Mouse (Mus musculus) heart, adult 9 months (tissue): Measurements from ENCODE around the gene Dexi.

Experiments
- DNase-seq, 2 experiments: peaks; one replicate each; pipeline ENCODE4 v3.0.0; 2022; ENCODE audit warnings: low spot score in 2 of 2

Dexi gene

DNA sequence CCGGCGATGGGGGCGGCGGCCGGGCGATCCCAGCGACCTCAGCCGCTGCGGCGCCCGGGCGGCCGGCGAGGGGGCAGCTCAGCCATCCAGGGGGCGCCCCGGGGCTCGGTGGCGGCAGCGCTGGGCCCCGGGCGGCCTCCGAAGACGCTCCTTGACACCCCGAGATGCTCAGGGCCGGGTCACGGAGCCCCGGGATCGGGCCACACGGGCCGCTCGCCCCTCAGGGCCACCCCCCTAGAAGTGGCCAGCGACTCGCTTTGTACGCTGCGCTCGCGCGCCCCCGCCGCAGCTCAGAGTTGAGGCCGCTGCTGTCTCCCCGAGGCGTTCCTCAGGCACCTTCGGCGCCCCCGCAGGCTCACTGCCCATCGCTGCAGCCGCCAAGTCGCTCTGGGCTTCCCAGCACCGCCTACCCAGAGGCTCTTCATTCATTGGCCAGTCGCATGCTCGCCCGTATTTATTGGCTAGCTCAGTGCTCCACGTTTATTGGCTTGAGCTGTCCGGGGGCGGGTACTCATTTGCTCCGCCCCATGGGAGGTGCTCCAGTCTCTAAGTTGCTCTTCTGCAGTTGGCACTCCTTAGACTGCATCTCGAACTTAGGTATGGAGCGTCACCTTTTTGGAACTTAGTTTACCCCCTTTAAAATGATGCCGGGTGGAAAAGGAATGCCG lies at the start of gene Dexi:
TSS of gene Dexi (minus strand) at position 357 of the 668 bp plus-strand sequence.
- peak; percentile 97 for DNase-seq

DNA sequence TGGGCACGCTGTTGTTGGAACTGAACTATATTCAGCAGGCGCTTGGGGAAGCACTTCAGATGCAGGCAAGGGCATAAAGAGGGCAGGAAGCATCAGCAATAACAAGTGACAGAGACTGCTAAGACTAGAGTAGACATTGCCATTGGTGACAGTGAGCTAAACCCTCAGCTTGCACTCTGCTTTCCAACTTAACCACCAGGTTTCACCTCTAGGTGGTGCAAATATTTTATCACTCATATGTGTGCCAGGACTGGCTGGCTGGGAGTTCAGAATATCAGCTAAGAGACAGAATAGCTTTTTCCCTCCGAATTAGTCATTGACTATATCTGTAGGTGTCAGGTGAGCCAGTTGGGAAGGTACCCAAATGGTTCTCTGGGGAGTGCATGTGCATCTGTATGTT lies 43.7 kb upstream of the Dexi start:
- no peak for DNase-seq

DNA sequence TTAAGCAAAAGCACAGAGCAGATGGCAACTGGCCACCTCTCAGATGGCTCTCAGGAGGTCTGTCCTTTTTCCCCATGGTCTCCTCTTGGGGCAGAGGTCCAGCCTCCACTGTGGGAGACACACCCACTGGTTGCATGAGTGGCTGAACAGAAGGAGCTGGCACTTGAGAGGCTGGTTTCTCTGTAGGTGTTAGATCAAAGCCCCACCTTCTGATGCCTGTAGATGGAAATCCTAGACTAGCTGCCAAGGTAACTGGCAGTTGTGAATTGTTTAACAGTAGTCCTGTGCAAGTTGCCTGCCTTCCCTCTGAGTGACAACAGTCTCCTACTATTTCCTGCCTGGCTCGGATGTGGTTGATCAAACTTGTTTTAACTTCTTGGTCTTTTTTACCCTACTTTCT lies 42.3 kb upstream of the Dexi start:
- DNase-seq = no peak

DNA sequence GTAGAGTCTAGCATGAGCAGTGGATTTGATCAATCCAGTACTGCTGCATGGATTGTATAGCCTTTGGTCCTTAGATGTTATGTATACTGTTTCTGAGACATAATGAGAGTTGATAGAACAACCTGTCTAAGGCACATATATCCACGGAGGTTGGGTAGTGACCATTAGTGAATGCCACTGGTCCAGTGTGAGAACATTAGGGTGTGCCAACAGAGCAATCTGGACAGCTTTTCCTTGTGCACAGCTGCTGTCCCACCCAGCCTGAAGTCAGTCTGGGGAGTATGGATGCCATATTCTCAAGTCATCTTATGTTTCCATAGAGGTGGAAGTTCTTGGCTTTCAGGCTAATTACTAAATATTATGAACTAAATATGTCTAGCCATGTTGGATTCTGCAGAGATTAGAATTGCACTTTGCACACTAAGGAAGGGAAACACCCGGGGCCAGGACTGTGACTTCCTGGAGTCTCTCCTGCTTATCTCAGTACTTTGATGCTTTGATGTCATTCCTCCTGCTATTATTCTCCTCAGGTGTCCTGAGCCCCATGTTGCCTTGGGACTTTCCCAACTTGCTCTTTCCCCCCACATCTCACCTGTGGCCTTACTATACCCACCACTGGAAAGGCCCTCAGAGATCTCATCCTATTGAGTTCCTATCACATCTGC lies 38.5 kb upstream of the Dexi start:
- no peak for DNase-seq

DNA sequence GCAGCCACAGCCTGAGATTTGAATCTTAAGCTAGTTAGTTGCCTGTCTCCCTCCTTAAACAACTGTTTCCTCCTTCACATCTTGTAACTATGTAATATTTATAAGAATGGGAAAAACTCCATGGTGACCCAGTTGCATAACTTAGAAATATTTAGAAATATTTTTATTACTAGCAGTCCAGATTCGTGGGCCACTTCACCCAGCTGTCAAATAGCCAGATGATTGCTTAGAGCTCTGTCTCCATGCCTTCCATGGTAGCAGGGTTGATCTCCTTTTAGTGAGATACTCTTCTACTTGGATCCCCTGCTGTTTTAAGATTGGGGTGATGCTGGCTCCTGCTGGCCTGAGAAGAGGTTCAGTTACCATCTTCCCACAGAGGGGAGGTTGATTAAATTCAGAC lies 35.5 kb upstream of the Dexi start:
- DNase-seq = no peak

DNA sequence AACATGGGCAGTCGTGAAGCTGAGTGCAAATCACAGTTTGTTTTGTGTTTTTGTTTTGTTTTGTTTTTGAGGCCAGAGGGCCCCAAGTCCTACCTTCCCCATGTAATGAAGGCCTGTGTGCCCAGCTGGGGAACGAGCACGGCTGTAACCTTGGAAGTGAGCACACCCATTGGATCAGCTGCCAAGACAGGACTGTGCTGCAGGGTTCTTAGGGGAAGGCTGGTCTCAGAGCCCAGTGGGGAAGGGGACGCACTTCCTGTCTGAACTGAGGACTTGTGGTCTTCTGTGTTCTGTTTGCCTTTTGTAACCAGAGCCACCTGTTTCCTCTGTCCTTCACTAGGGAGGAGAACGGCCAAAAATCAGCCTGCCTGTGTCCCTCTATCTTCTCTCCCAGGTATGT lies 34.7 kb upstream of the Dexi start:
- DNase-seq = no peak

DNA sequence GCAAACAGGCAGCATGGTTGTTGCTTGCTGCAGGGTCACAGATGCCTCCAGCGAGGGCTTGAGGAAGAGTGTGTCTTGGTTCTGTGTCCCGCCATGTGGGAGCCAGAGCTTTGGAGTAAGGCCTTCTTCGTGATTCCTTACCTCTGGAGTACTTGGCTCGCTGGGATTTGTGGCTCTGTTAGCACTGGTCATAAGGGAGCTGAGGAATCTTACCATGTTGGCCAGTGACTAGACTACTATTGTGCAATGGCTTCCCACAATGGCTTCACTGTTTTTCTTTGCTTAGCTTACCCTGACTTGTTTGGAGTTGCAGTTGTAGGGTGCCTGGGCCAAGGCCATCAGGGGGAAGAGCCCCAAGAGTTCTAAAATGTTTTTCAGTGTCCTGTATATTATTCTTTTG lies 33.1 kb upstream of the Dexi start:
- DNase-seq = peak; percentile 19 to 24

DNA sequence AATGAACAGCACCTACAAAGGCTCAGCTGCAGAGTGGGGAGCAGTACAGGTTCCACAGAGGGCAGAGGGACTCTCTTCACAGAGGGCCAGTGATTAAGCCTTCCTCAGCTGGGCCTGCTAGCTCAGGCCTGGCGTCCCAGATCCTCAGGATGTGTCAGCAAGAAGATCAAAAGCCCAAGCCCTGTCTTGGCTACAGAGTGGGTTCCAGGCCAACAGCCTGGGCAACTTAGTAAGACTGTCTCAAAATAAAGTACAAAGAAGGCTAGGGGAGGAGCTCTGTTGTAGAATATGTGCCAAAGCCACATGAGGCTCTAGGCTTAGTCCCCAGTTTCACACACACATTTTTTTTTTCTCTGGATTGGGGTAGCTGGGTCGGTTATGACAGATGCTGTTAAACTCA lies 32.1 kb upstream of the Dexi start:
- DNase-seq = peak; percentile 21 to 29

DNA sequence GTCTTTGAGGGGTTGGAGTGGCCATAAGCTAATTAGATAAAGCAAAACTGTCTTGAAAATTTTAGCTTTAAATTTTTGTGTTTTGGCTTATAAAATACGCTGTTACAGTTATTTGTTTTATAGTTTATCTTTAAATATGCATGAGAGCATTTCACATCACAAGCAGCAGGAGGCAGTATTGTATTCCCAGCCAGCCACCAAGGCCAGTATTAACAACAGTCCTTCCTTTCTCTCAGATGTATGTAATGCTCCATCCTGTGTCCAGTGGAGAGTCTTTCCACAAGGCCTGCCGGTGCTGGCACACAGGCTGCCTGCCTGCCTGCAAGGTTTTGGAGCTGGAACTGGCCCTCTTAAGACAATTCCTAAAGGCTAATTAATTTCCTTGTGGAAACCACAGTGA lies 29.0 kb upstream of the Dexi start:
- no peak for DNase-seq

DNA sequence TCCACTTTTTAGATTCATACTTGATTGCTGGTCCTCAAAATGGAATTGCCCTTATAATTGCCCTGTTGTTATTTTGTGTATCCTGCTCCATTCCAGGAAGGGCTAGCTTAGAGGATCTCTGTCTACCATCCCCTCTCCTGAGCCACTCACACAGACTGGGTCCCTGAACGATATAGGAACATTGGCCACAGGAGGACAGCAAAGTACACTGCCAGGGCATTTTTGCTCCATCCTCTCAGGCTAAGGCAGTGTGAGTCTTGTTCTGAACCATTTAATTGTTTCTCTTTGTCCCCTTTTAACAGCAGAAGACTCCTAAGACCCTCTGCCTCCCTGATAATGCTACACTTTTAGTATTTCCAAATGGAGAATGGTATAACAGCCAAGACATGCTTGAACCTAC lies 27.9 kb upstream of the Dexi start:
- peak in 1 of 2 experiments; percentile 41 for DNase-seq

DNA sequence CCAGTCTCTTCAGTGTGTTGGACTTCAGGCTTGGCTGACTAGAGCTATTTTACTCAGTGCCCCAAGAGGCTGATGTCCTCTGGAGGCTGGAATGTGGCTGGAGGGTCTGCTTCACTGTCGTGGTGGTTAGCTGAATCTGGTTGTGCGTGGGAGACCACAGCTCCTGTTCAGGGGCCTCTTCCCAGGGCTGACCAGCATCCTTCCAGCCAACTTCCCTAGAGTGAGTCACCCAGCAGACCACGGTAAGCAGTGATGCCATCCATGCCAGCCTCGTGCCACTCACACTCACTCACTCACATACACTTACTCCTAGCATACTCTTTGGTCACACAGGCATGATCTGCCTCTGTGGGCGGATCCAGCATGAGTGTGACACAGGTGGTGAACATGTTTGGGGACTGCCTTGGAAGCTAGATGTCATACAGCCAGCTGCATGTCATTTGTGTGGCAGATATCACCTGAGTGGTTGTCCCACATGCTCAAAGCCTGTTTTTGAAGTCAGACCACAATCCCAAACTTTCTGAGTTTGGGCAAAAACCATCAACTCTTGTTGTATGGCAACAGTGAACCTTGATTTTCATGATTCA lies 27.0 kb upstream of the Dexi start:
- DNase-seq = no peak

DNA sequence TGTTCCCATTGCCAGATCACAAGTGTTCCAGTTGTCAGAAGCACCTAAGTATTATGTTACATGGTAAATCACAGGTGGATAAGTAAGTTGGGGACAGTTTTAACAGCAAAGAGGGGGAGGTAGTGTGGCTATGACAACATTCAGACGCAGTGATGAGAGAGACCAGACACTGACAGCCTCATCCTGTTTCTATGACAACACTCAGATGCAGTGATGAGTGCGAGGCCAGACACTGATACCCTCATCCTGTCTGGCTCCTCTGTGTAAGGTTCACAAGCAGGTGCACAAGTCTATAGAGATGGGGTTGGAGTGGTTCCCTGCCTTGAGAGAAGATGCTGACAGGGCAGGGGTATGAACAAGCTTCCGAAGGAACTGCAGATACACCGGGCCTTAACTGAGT lies 24.3 kb upstream of the Dexi start:
- DNase-seq = no peak

DNA sequence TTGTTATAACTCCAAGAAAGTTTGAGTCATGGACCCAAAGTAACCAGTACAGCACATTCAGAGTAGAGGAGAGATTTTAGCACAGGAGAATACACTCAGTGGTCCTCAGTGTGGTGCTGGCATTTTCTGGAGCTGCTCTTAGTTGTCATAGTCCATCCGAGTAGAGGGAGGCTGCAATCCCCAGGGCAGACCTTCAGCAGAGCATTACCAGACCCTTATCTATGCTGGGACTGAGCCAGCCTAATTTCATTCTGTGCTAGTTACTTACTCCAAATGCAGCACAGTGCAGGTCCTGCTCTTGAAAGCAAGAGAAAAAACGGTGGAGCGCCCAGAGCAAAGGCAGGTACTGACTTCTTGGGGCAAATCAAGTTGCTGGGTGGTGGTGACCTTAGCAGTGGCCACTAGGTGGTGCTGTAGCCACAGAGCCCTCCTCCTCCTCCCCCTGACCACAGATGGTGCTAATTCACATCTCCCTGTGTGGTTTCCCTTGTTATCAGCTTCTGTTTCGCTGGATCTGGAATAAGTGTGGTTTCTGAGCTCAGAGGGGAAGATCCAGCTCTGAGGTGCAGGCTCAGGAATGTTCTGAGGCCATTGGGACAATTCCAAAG lies 22.5 kb upstream of the Dexi start:
- peak in 1 of 2 experiments; percentile 64 for DNase-seq

DNA sequence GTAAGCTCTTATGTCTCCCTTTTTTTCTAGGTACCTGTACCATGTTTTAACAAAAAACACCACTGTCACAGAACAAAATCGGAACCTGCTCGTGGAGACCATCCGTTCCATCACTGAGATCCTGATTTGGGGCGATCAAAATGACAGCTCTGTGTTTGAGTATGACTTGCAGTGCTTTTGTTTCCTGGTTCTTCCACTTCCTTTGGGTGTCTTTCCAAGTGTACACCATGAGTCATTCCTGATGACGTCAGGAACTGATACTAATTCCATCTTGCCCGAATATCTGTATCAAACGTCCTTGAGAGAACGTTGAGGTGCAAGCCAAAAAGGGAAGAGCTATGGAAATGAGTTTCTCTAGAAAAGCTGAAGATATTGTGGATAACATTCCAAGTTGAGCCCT lies 17.1 kb upstream of the Dexi start:
- peak in 1 of 2 experiments; percentile 45 for DNase-seq

DNA sequence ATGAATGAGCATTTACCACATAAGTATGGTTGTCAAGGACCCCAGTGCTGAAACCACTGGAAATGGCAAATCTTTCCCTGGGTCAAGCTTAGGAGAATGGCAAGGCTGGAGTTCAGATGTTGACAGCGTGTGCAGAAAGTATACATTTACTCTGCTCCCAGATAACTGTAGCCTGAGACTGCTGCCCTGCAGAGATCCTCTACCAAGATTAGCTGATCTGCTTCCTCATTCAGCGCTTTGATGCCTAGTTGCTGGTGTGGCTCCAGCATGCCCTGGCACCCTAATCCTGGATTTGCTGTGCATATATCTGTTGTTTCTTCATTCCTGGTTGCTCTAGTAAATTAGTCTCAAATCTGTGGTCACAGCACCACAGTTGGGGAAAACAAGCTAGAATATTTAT lies 11.0 kb upstream of the Dexi start:
- DNase-seq = no peak

DNA sequence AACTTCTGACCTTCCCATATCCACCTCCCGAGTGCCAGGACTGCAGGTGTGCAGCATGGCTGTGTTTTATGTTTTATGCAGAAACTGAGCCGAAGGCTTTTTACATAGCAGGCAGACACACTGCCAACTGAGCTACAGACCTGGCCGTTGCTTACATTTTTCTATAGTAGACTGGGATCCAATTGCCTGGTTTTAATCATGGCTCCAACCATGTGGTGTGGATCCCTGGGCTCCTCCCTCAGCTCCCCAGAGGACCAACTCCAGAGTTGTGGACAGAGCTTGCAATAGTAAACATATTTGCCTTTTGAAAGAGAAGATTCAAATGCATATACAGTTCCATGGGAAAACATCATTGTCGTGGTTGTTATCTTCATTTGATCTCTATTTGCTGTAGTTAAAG lies 8.7 kb upstream of the Dexi start:
- DNase-seq = no peak

DNA sequence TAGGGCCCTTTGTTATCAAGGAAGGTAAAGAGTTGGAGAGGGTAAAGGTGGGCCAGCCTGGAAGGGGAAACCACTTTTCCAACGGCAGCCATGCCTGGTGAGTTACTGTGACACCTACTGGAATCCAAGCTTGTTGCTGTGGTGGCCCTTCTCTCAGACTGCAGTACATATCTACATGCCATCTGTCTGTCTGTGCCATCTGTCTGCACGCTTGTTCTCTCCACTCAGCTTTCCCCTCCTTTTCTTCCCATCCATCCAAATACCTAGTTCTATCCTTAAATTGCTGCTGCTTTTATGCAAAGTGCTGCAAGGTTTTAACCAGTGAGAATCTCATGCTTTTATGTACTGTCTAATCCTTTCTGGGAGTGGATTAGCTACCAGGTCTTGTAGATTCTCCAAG lies 6.7 kb upstream of the Dexi start:
- DNase-seq = no peak

DNA sequence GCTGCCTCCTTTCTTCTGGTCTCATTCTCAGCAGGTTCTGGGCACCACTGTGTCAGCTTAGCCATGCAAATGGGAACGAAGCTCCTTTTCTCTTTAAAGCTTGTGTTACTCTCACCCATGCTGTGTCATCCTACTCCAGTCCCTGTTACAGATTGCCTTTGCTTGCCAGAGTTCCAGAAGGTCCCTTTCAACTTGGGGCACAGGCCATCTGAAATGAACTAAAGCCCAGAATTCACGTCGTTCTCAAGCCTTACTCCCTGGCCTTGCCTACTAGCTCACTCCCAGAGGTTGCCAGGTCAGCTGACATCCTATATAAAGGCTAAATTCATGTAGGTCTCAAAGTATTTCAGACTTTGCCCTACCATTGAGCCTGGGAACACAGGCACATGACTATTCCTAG lies 6.1 kb upstream of the Dexi start:
- DNase-seq = no peak

DNA sequence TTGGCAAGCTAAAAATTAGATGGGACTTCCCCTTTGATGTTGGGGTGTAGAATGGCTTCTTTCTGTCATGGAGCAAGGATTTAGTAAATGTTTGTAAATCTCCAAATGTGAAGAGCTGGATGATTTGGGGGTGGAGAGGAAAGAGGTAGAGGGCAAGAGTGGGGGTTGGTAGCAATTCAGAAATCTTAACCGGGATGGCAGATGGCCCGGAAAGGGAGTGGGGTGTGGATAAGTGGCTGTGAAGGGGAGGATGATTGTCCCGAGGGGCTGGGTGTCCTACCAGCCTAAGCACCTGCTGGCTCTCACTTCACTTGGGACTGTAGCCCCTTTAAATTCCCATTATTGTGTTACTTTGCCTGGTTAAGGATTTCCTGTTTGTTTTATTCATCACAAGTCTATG lies 4.0 kb upstream of the Dexi start:
- DNase-seq = no peak

DNA sequence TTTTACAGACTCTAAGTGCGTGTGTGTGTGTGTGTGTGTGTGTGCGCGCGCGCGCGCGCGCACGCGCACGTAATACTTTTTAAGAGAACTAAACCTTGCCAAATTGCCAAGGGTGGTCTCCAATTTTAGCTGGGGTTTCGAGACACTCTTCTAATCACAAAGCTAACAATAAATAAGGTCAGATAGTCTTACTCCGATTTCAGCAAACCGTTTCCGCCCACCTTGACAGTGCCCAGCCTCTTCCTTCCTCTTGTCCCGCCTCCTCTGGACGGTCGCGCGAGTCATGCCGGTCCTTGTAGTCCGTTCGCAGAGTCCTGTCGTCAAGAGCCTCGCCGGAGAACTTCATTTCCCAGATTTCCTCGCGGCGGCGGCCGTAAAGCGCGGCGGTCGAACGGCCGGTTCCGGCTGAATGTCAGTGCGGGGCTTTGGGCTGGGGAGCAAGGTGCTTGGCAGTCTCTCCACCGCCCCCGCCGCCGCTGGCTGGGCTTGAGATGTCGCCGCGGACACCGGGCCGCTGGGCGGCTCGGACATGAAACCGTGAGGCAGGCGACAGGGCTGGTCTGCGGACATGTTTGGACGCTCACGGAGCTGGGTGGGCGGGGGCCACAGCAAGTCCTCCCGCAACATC lies 2.3 kb upstream of the Dexi start, which contains the start of gene Clec16a:
TSS of gene Clec16a (plus strand) at position 345 of the 628 bp plus-strand sequence.
- peak; percentile 91 to 96 for DNase-seq

DNA sequence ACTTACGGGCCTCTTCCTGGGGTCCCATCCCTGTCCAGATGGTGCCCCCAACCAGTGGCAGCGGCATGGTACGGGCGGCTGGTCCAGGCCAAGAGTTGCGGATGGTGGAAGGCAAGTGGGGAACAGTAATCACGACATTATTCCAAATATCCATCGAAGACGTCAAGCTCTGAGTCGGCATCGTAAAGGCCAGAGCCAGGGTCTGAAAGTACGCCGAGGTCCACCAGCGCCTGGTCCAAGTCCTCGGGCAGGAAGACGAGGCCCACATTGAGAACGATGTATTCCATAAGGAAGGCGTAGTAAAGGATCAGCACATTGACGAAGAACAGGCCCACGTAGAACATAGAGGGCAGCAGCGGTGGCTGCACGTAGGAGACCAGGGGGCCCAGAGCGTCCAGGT lies 588 bp downstream of the Dexi start:
- DNase-seq = peak in 1 of 2 experiments; percentile 21

DNA sequence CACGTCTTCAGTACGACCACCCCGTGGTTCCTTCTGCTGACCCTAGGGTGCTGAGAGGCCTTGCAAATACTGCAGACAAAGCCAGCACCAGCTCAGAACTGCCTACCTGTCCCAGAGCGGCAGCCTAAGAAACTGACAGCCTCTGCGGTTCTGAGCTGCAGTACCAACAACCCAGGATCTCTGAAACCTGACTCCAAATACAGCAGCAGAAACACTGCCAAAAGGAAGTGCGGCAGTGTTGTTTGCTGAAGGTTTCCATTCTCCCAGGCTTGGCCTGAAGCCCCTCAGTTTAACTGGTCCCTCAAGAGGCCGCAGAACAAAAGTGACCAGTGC lies 1.3 kb downstream of the Dexi start:
- DNase-seq = peak; percentile 34
